Mouse (Mus musculus): ENCODE data around the gene Rfc4. TPM values are rescaled to one million over a fixed set of nuclear protein-coding genes. Genes with fewer than 3 reads are reported as not detected.

Gene Rfc4
- 10 to 100 TPM; 38.4 to 51.1 TPM for polyA plus RNA-seq (2017; shearing (Covaris generic))

GRCm38 (mm10) chr16:23127673-23128375 lies at the start of gene Rfc4:
Rfc4 (minus strand) TSS chr16:23127737.
- ATAC-seq = peak; percentile 93

- no peak for ATAC-seq
These were observed 48.4 kb upstream of the Rfc4 start for GRCm38 (mm10) chr16:23175956-23176355.

DNA sequence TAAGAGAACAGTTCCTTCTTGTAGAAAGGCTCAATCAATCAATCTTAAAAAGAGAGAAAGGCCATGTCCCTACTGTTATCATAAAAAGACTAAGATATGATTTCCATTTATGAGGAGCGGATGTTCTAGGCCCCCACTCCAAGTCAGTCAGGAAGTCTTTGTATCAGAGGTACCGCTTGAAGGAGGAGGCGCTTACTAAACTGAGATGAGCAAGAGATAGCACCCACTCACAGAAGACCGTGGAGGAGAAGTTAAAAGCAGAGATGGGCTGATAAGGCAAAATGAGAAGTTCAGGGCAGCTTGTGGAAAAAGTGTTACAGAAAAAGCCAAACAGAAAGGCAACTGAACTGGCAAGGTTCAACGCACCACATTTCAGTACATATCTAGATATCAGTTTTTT lies 47.3 kb upstream of the Rfc4 start:
- peak; percentile 82 for ATAC-seq

- no peak for ATAC-seq
These were observed 46.4 kb upstream of the Rfc4 start for GRCm38 (mm10) chr16:23173904-23174303.

GRCm38 (mm10) chr16:23170813-23171212 lies 43.3 kb upstream of the Rfc4 start:
- ATAC-seq = peak; percentile 41

- ATAC-seq = no peak
These were observed 39.5 kb upstream of the Rfc4 start for GRCm38 (mm10) chr16:23167079-23167478.

- no peak for ATAC-seq
These were observed 39.1 kb upstream of the Rfc4 start for GRCm38 (mm10) chr16:23166646-23167045.

GRCm38 (mm10) chr16:23165441-23165840 lies 37.9 kb upstream of the Rfc4 start:
- peak; percentile 89 for ATAC-seq

- ATAC-seq = no peak
These were observed 36.9 kb upstream of the Rfc4 start for GRCm38 (mm10) chr16:23164443-23164842.

DNA sequence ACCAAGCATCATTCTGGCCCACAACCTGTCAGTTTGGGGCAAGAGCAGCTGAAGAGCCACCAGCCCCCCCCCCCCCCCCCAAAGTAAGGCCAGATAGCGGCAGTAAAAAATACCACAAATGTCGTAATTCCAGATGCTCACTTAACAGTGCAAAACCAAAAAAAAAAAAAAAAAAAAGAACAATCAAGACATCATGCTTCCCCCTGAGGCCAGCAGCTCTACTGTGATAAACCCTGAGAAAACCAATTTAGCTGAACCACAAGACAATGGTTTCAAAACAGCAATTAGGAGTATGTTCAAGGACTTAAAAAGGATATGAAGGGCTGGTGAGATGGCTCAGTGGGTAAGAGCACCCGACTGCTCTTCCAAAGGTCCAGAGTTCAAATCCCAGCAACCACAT lies 34.6 kb upstream of the Rfc4 start:
- ATAC-seq = no peak

DNA sequence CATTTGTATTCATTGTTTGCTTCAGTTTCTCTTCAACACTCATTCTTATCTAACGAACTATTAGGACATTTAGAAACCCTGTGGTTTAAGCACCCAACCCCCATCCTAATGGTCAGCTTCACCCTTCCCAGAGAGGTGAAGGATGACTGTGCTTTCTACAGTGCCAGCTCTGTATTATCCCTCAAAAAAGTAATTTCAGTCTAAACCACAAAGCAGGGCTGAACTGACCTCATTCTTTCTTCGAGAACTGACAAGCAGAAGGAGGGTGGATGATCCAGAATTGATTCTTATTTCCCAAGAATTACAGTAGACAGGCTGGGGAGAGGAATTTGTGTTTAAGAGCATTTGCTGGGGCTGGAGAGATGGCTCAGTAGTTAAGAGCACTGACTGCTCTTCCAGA lies 32.2 kb upstream of the Rfc4 start:
- no peak for ATAC-seq

DNA sequence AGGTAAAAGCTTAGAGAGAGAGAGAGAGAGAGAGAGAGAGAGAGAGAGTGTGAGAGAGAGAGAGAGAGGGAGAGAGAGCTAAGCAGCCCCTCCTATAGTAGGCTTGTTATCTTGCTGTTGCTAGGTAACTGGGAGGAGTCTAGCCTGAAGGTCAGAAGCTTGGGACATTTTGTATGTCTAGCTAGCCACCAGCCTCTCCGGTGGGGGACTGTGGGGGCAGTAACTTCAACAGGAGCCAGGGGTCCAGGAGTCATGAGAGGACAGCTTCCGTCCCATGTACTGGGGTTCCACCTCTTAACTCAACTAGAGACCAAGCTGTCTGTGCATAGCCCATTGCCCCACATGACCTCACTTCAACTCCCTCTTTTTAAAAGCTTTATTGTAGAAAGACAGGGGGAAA lies 31.4 kb upstream of the Rfc4 start:
- ATAC-seq = no peak

- no peak for ATAC-seq
These were observed 30.8 kb upstream of the Rfc4 start for GRCm38 (mm10) chr16:23158292-23158691.

- ATAC-seq = no peak
These were observed 29.5 kb upstream of the Rfc4 start for GRCm38 (mm10) chr16:23157013-23157412.

DNA sequence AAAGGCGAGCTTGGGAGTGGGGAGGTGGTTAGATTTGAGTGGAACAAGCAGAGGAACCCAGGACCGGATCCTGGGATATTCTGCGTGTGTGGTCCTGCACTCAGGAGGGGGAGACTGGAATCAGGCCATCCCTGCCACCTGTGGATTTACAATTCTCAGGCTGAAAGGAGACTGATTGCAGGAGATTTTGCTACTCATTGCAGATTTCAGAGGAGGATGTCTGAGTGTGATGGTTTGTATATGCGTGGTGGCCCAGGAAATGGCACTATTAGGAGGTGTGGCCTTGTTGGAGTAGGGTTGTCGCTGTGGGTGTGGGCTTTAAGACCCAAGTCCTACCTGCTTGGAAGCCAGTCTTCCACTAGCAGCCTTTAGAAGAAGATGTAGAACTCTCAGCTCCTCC lies 26.7 kb upstream of the Rfc4 start:
- ATAC-seq = peak; percentile 37

- peak; percentile 86 for ATAC-seq
These were observed 23.9 kb upstream of the Rfc4 start for GRCm38 (mm10) chr16:23151423-23151822.

GRCm38 (mm10) chr16:23149396-23149795 lies 21.9 kb upstream of the Rfc4 start:
- no peak for ATAC-seq

DNA sequence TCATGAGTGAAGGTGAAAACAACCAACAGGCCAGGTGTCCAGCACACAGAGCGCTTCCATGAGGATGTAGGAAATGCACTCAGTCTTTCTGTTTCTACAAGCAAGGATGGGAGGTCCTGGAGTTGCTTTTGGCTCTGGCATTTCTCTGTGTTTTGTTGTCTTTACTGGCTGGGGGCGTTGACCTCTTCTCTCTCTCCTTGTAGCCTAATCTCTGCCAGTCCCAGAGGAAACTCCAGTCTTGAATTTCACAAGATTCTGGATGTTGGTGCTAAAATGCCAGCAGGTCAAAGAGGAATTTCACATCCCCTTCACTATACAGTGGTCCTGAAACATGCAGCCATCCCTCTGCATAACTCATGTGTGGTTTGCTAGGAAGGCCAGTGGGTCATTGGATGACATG lies 21.4 kb upstream of the Rfc4 start:
- no peak for ATAC-seq

DNA sequence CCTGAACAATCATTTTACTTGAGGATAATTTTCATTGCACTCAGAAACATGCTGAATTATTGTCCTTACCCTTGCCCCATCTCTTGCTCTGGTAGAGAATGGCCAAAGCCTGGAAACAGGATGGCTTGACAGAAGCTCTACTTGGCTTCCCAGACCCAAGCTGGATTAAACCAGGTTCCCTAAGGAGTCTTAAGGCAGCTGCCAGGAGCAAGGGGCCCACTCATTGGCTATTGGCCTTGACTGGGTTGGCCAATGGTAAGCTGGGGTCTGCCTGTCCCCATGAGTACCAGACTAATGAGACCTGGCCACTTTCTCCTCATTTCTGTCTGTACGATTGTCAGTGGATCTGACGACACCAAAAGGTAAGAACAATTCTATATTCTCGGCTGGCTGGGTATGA lies 18.7 kb upstream of the Rfc4 start, which contains the start of gene Adipoq:
TSS of gene Adipoq (plus strand) at position 257 of the 400 bp plus-strand sequence.
- ATAC-seq = no peak

DNA sequence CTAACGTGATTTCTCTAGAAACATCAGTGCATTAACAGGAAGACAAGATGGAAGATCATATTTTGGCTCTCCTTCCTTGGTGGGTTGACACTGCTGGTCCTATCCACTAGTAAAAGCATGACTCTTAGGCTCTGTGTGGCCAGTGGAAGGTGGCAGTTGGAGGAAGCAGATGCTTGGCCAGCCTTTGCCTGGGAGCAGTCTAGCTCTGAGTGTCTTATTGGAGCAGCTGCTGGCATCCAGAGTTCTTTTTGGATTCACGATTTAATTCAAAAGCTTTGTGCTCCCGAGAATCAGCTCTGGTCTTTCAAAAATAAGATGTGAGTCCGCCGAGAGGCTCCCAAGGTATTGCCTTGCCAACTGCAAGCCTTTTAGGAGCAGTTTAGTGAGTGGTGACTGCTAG lies 17.7 kb upstream of the Rfc4 start:
- ATAC-seq = no peak

- ATAC-seq = peak; percentile 93
These were observed 16.8 kb upstream of the Rfc4 start for GRCm38 (mm10) chr16:23144326-23144725.

- no peak for ATAC-seq
These were observed 13.4 kb upstream of the Rfc4 start for GRCm38 (mm10) chr16:23140911-23141310.

DNA sequence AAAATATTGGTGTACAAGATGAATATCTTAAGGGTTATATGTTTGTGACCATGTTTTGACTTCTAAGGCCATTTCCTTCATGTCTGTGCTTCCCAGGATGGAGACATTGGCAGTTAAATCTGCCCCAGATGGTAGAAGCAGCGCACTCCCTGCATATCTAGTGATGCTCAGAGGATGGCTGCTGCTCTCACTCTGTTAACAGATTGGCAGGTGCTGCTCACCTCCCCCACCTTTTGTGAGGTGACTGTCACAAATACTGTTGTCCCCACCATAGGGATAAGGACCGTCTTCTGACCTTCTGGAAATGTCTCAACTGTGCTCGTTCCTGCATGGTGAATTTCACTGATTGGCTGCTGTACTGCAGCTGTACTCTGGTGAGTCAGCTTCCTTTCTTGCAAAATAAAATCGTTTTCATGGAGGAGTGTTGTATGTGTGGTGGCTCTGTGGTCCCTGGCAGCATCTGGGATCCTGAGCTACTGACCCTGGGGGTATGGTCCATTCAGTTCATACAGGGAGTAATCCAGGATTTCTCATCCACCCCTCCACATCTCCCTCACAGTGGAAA lies 9.0 kb upstream of the Rfc4 start:
- no peak for ATAC-seq

DNA sequence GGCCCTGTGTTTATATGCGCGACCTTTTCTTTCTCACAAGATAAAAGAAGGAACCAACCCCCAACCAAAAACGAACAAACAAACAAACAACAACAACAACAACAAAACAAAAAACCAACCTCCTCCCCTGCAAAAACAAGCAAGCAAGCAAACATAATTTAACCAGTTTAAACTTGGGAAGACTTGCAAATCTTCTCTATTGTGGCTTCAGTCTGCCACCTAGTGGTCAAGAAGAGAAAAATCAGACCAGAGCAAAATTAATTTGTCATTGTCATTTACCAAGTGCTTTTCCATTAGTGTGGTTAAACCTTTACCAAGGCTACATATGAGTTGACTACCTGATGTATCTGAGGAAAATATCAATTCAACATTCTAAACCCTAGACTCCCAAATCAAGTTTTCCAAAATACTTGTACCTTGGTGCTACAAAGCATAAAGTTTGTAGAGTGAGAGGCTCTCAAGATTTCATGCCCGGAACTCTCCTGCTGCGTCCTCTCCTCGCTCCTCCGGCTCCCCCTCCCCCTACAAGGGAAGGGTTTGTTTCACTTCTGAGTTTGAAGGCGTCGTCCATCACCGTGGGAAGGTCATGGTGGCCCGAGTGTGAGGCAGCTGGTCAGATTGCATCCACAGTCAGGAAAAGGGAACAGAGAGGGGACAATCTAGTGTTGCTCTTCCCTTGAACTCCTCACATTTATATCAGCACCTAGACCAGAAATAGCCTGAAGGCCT lies 8.0 kb upstream of the Rfc4 start:
- ATAC-seq = peak; percentile 77
